In the genomic region with DNA sequence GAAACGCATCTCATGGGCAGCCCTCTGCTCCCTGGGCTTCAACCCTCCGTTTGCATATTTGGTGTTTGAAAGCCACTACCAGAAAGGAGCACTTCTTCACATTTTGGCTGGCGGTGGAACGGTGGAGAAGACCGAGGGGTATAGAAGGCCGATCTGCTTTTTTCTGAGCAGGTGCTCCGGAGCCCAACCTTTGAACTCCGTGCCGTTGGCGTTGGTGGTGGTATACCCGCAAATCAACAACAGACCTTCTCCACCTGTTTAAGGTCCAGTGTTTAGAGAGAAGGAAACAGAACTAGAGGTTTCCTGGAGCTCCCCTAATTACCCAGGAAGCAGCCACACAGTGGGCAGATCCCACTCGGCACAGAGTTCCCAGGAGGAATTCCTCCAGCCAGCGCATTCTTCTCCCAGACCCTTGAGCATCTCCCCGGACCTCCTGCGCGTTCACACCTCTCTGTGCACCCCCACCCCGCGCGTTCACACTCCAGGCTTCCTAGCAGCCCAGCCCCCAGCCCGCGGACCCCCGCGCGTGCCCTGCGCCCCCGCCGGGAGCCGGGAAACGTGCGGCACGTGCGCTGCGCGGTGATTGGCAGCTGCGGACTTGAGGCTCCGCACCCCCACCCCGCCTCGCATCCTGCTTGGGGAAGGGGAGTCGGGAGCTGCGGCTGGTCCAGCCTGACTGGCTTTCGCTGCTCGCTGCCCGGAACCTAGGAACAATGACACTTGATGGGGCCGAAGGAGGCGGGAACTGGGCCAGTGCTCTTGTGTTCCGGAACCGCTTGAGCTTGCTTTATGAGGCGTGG, we compare ENCODE assay signal across 8 mouse cellular contexts. TPM values are rescaled to one million over a fixed set of nuclear protein-coding genes. Genes with fewer than 3 reads are reported as not detected.
A peak's percentile ranks its signal among the peaks of the same experiment; 100 is the strongest.
DNase-seq lines count a peak whose midpoint lies in the region; ATAC-seq lines count a peak whose summit lies in the region.

No protein-coding gene starts in this region.

- H3K4me3 ChIP-seq in hindbrain, embryonic 12.5 days, result peak overlapping the region; percentile 40

- 2% methylated on average over 48 of the region's 48 CpGs for WGBS in hindbrain, embryonic 12.5 days

- H3K4me2 ChIP-seq in hindbrain, embryonic 12.5 days (replicated peaks), result peak overlapping the region; percentile 77

- ATAC-seq in hindbrain, embryonic 12.5 days (ENCODE audit: low FRiP score), result peak; percentile 90

- H3K27ac ChIP-seq in hindbrain, embryonic 12.5 days, result peak overlapping the region; percentile 79

- peak overlapping the region; percentile 60 for H3K9ac ChIP-seq in hindbrain, embryonic 12.5 days

- peak; percentile 28 for DNase-seq in NIH3T3 (ENCODE audit: low read depth)
- DNase-seq in cerebellum, adult 9-11 months, result peak; percentile 43
- peak; percentile 8 to 22 for DNase-seq in frontal cortex, postnatal 25 days (ENCODE audit: low spot score in 2 of 2)
- DNase-seq in layer of hippocampus, postnatal 25 days (ENCODE audit: extremely low spot score in 1 of 2, low spot score in 1 of 2), result peak; percentile 41 to 44
- DNase-seq in lung, postnatal 10 days, result peak; percentile 65
- peak; percentile 38 for DNase-seq in right cerebral cortex, adult 18-20 months
- peak; percentile 32 to 49 for DNase-seq in urinary bladder, postnatal 36 days (ENCODE audit: low spot score in 2 of 2)

- 0 out of 2 replicates have a peak, but pooled peaks cover 4% of the 10 kb centered on the region for H3K9me3 ChIP-seq in hindbrain, embryonic 12.5 days (replicated peaks)

- H3K36me3 ChIP-seq in hindbrain, embryonic 12.5 days, result no peaks in the 10 kb centered on the region

- H3K27me3 ChIP-seq in hindbrain, embryonic 12.5 days, result peaks cover 15% of the 10 kb centered on the region; the same call in 1 of the 2 replicates

- H3K4me1 ChIP-seq in hindbrain, embryonic 12.5 days, result peaks cover 13% of the 10 kb centered on the region

RNA-seq across cellular contexts. Expression of a gene that starts 49.9 kb away (rescaled TPM):
- polyA plus RNA-seq in hindbrain, embryonic 12.5 days (2016; fragmentation: Nextera tagmentation; extraction: Ambion mirVana), result 21.3 and 22.2 TPM in 2 replicates
- total RNA-seq in layer of hippocampus, postnatal 25 days (2021), result 10 to 100 TPM; 45.2 to 45.7 TPM

Comparison
In these comparisons a context has a peak if more than half of its experiments do, and no peak if none do; other contexts are left out.
1. Peak in every context shown above with its lines: DNase-seq, ATAC-seq, H3K4me3 ChIP-seq and H3K27ac ChIP-seq.
2. DNase-seq: peak in every context shown above with its lines; median percentile 65 in lung, postnatal 10 days; 43 in cerebellum, adult 9-11 months; 42 in layer of hippocampus, postnatal 25 days; 40 in urinary bladder, postnatal 36 days; 38 in right cerebral cortex, adult 18-20 months; 28 in NIH3T3; 15 in frontal cortex, postnatal 25 days.